Mouse (Mus musculus) adrenal gland, postnatal 10 days (tissue): ENCODE results near the gene Nmral1. TPM values are rescaled to one million over a fixed set of nuclear protein-coding genes. Genes with fewer than 3 reads are reported as not detected.

ENCODE experiments used
- total RNA-seq, 2 experiments: library from RNA; stranded (reverse); gene quantifications; 2 replicates each; pipeline ENCODE4 v1.2.3; 2021

The Nmral1 gene
- total RNA-seq, 2 experiments from 2014 or later = 11.6 to 14.4 TPM

Other genes starting within 250 kb of the Nmral1 start
- 100 to 1,000 TPM in 1 of 2 experiments, 10 to 100 TPM in 1; 35.9 to 108 TPM for gene Srl, start 177.5 kb downstream of the Nmral1 start, total RNA-seq
- 10 to 100 TPM in 1 of 2 experiments, 1 to 10 TPM in 1; 6.5 to 12.3 TPM for gene Tfap4, start 159.5 kb downstream of the Nmral1 start, total RNA-seq
- gene Glis2, start 124.6 kb downstream of the Nmral1 start, total RNA-seq = 10 to 100 TPM; 22.9 to 34.3 TPM
- gene Pam16, start 94.4 kb downstream of the Nmral1 start, total RNA-seq = 100 to 1,000 TPM; 115 to 116 TPM
- 10 to 100 TPM; 10.0 to 14.7 TPM for gene Vasn, start 79.4 kb downstream of the Nmral1 start, total RNA-seq
- 100 to 1,000 TPM; 161 to 167 TPM for gene Dnaja3, start 79.4 kb downstream of the Nmral1 start, total RNA-seq
- gene Coro7, start 39.6 kb downstream of the Nmral1 start, total RNA-seq = 10 to 100 TPM; 27.9 to 38.7 TPM
- 10 to 100 TPM; 93.5 to 97.5 TPM for gene Hmox2, start 7.0 kb upstream of the Nmral1 start, total RNA-seq
- gene Cdip1, start 70.9 kb upstream of the Nmral1 start, total RNA-seq = 100 to 1,000 TPM; 126 to 148 TPM
- not detected for gene 4930562C15Rik, start 116.1 kb upstream of the Nmral1 start, total RNA-seq
- gene Ubald1, start 161.0 kb upstream of the Nmral1 start, total RNA-seq = 10 to 100 TPM; 29.2 to 31.3 TPM
- gene Mgrn1, start 166.9 kb upstream of the Nmral1 start, total RNA-seq = 100 to 1,000 TPM in 1 of 2 experiments, 10 to 100 TPM in 1; 88.0 to 106 TPM
- 10 to 100 TPM; 63.3 to 79.9 TPM for gene Nudt16l1, start 219.4 kb upstream of the Nmral1 start, total RNA-seq
- gene Anks3, start 244.8 kb upstream of the Nmral1 start, total RNA-seq = 10 to 100 TPM; 30.3 to 41.9 TPM